ENCODE assay signal across 8 mouse cellular contexts in genomic region chr7:5061774-5062359, GRCm38 (mm10). TPM values are rescaled to one million over a fixed set of nuclear protein-coding genes. Genes with fewer than 3 reads are reported as not detected.
DNase-seq lines count a peak whose midpoint lies in the region; ATAC-seq and TF ChIP-seq lines count a peak whose summit lies in the region.

TSS of gene U2af2 (plus strand) at chr7:5062143.

- H3K36me3 ChIP-seq in E14TG2a.4 (ENCODE audit: insufficient read depth, low read length): peaks cover 41% of the 10 kb centered on the region
- H3K36me3 ChIP-seq in forebrain, embryonic 11.5 days (ENCODE audit: control insufficient read depth, insufficient read depth, low read length): no peaks in the 10 kb centered on the region
- H3K36me3 ChIP-seq in heart, embryonic 15.5 days: peaks cover 7% of the 10 kb centered on the region
- H3K36me3 ChIP-seq in liver, embryonic 15.5 days (replicated peaks): peaks cover 18% of the 10 kb centered on the region
- H3K36me3 ChIP-seq in neural tube, embryonic 12.5 days: peaks cover 11% of the 10 kb centered on the region
- no peaks in the 10 kb centered on the region; the same call in 1 of the 2 replicates for H3K36me3 ChIP-seq in stomach, postnatal 0 days (ENCODE audit: control insufficient read depth, insufficient read depth, low read length)

- no peak for TF ChIP-seq EP300 in stomach, postnatal 0 days (optimal IDR thresholded peaks at IDR 0.05)

- peak within 1 kb of the TSS; percentile 98 for H3K27ac ChIP-seq in forebrain, embryonic 11.5 days (ENCODE audit: low read depth, low read length)
- H3K27ac ChIP-seq in heart, embryonic 15.5 days: peak within 1 kb of the TSS; percentile 97
- H3K27ac ChIP-seq in liver, embryonic 15.5 days (replicated peaks): peak within 1 kb of the TSS; percentile 99
- H3K27ac ChIP-seq in neural tube, embryonic 12.5 days: peak within 1 kb of the TSS; percentile 96
- peak within 1 kb of the TSS; percentile 99 for H3K27ac ChIP-seq in stomach, postnatal 0 days (replicated peaks)

- ATAC-seq in forebrain, embryonic 11.5 days (replicated peaks; ENCODE audit: low FRiP score): peak; percentile 86
- peak; percentile 83 for ATAC-seq in heart, embryonic 15.5 days (replicated peaks; ENCODE audit: insufficient number of reproducible peaks, insufficient read depth, low FRiP score, low read depth)
- ATAC-seq in liver, embryonic 15.5 days (ENCODE audit: insufficient read depth): peak; percentile 75
- peak; percentile 85 for ATAC-seq in neural tube, embryonic 12.5 days (ENCODE audit: low FRiP score, low read depth)
- ATAC-seq in stomach, postnatal 0 days (ENCODE audit: low FRiP score, low TSS enrichment): peak; percentile 88

- H3K4me1 ChIP-seq in E14TG2a.4 (replicated peaks; ENCODE audit: low read depth, low read length): peaks cover 64% of the 10 kb centered on the region
- H3K4me1 ChIP-seq in forebrain, embryonic 11.5 days (replicated peaks; ENCODE audit: control insufficient read depth, insufficient read depth, low read length): peaks cover 15% of the 10 kb centered on the region
- peaks cover 39% of the 10 kb centered on the region for H3K4me1 ChIP-seq in heart, embryonic 15.5 days (replicated peaks)
- H3K4me1 ChIP-seq in liver, embryonic 15.5 days (replicated peaks): peaks cover 56% of the 10 kb centered on the region
- H3K4me1 ChIP-seq in neural tube, embryonic 12.5 days: peaks cover 36% of the 10 kb centered on the region
- H3K4me1 ChIP-seq in stomach, postnatal 0 days (replicated peaks; ENCODE audit: control insufficient read depth, insufficient read depth): 0 out of 2 replicates have a peak, but pooled peaks cover 4% of the 10 kb centered on the region

- no peaks in the 10 kb centered on the region for H3K9me3 ChIP-seq in E14TG2a.4 (ENCODE audit: low read length)
- H3K9me3 ChIP-seq in forebrain, embryonic 11.5 days (ENCODE audit: control insufficient read depth, low read length): no peaks in the 10 kb centered on the region
- H3K9me3 ChIP-seq in heart, embryonic 15.5 days (replicated peaks): no peaks in the 10 kb centered on the region
- H3K9me3 ChIP-seq in liver, embryonic 15.5 days (replicated peaks): no peaks in the 10 kb centered on the region
- no peaks in the 10 kb centered on the region for H3K9me3 ChIP-seq in neural tube, embryonic 12.5 days
- H3K9me3 ChIP-seq in stomach, postnatal 0 days (ENCODE audit: control insufficient read depth, low read length): no peaks in the 10 kb centered on the region

- H3K9ac ChIP-seq in forebrain, embryonic 11.5 days (ENCODE audit: low read length): peak within 1 kb of the TSS; percentile 86
- peak within 1 kb of the TSS; percentile 79 for H3K9ac ChIP-seq in heart, embryonic 15.5 days
- peak within 1 kb of the TSS; percentile 93 for H3K9ac ChIP-seq in liver, embryonic 15.5 days
- H3K9ac ChIP-seq in neural tube, embryonic 12.5 days: peak within 1 kb of the TSS; percentile 80
- H3K9ac ChIP-seq in stomach, postnatal 0 days (ENCODE audit: low read length): peak within 1 kb of the TSS; percentile 96

- peak; percentile 86 for DNase-seq in c-Kit-positive CD71-positive TER-119-positive erythroid progenitor cells, embryonic 14.5 days (ENCODE audit: low spot score)
- DNase-seq in forebrain, embryonic 11.5 days (ENCODE audit: low spot score): peak; percentile 98
- DNase-seq in kidney, postnatal 25 days: peak; percentile 97
- DNase-seq in stomach, postnatal 0 days (ENCODE audit: low spot score): peak; percentile 98

- under 1% methylated on average over 63 of the region's 65 CpGs for WGBS in forebrain, embryonic 11.5 days
- WGBS in heart, embryonic 15.5 days: under 1% methylated on average over 50 of the region's 65 CpGs
- WGBS in liver, embryonic 15.5 days (ENCODE audit: insufficient replicate concordance): under 1% methylated on average over 65 of the region's 65 CpGs
- WGBS in neural tube, embryonic 12.5 days: under 1% methylated on average over 63 of the region's 65 CpGs
- WGBS in stomach, postnatal 0 days: under 1% methylated on average over 63 of the region's 65 CpGs

- H3K4me2 ChIP-seq in forebrain, embryonic 11.5 days (ENCODE audit: low read depth, low read length, severe bottlenecking): peak within 1 kb of the TSS; percentile 88
- peak within 1 kb of the TSS; percentile 97 for H3K4me2 ChIP-seq in heart, embryonic 15.5 days
- peak within 1 kb of the TSS; percentile 98 for H3K4me2 ChIP-seq in liver, embryonic 15.5 days
- H3K4me2 ChIP-seq in neural tube, embryonic 12.5 days (replicated peaks): peak within 1 kb of the TSS; percentile 86
- H3K4me2 ChIP-seq in stomach, postnatal 0 days (replicated peaks; ENCODE audit: low read depth): peak within 1 kb of the TSS; percentile 90

- peak within 1 kb of the TSS; percentile 97 for H3K4me3 ChIP-seq in E14TG2a.4 (replicated peaks; ENCODE audit: low read length)
- peak within 1 kb of the TSS; percentile 64 for H3K4me3 ChIP-seq in forebrain, embryonic 11.5 days (ENCODE audit: low read depth, low read length)
- peak within 1 kb of the TSS; percentile 61 for H3K4me3 ChIP-seq in heart, embryonic 15.5 days
- H3K4me3 ChIP-seq in liver, embryonic 15.5 days (replicated peaks): peak within 1 kb of the TSS; percentile 83
- H3K4me3 ChIP-seq in neural tube, embryonic 12.5 days: peak within 1 kb of the TSS; percentile 70
- peak within 1 kb of the TSS; percentile 67 for H3K4me3 ChIP-seq in stomach, postnatal 0 days (ENCODE audit: low read depth, low read length)

- peaks cover 22% of the 10 kb centered on the region for H3K27me3 ChIP-seq in E14TG2a.4 (ENCODE audit: insufficient read depth, low read length)
- peaks cover 13% of the 10 kb centered on the region for H3K27me3 ChIP-seq in forebrain, embryonic 11.5 days (ENCODE audit: control insufficient read depth, insufficient read depth, low read length)
- H3K27me3 ChIP-seq in heart, embryonic 15.5 days: peaks cover 20% of the 10 kb centered on the region
- H3K27me3 ChIP-seq in liver, embryonic 15.5 days: peaks cover 29% of the 10 kb centered on the region
- peaks cover 20% of the 10 kb centered on the region for H3K27me3 ChIP-seq in neural tube, embryonic 12.5 days (replicated peaks)
- H3K27me3 ChIP-seq in stomach, postnatal 0 days (ENCODE audit: control insufficient read depth, insufficient read depth, low read length): no peaks in the 10 kb centered on the region

- no peak for TF ChIP-seq CTCF in E14TG2a.4 (conservative IDR thresholded peaks at IDR 0.05; ENCODE audit: low read length)
- TF ChIP-seq CTCF in stomach, postnatal 0 days (IDR thresholded peaks at IDR 0.05; ENCODE audit: low read depth): no peak

RNA-seq across cellular contexts. Expression of gene U2af2, which starts in this region (rescaled TPM):
- 222 and 236 TPM in 2 replicates for polyA plus RNA-seq in forebrain, embryonic 11.5 days (2014; fragmentation: Nextera tagmentation; extraction: Ambion mirVana)
- polyA plus RNA-seq in heart, embryonic 15.5 days (2015; fragmentation: Nextera tagmentation; extraction: Ambion mirVana): 63.0 and 78.8 TPM in 2 replicates
- 59.4 and 60.8 TPM in 2 replicates for polyA plus RNA-seq in liver, embryonic 15.5 days (2015; fragmentation: Nextera tagmentation; extraction: Ambion mirVana)
- polyA plus RNA-seq in neural tube, embryonic 12.5 days (2016; fragmentation: Nextera tagmentation; extraction: Ambion mirVana): 147 and 163 TPM in 2 replicates
- 49.2 and 50.1 TPM in 2 replicates for polyA plus RNA-seq in stomach, postnatal 0 days (2015; fragmentation: Nextera tagmentation; extraction: Ambion mirVana)

Comparison
In these comparisons a context has a peak if more than half of its experiments do, and no peak if none do; other contexts are left out.
1. Peak in every context shown above with its lines: DNase-seq, ATAC-seq, H3K4me3 ChIP-seq and H3K27ac ChIP-seq.